Mouse (Mus musculus) heart, adult 8-10 months (tissue): ENCODE results near the gene Elovl6. TPM values are rescaled to one million over a fixed set of nuclear protein-coding genes. Genes with fewer than 3 reads are reported as not detected.

Experiments
- DNase-seq: peaks from one replicate; pipeline ENCODE4 v3.0.0; 2022; ENCODE audit warnings: low spot score
- total RNA-seq, 4 experiments: library from RNA; stranded (reverse); gene quantifications; 2 replicates each; pipeline ENCODE4 v1.2.4; 2022

The Elovl6 gene
- total RNA-seq, 4 experiments from 2014 or later: 0.40 to 1.1 (median 0.92) TPM

DNA sequence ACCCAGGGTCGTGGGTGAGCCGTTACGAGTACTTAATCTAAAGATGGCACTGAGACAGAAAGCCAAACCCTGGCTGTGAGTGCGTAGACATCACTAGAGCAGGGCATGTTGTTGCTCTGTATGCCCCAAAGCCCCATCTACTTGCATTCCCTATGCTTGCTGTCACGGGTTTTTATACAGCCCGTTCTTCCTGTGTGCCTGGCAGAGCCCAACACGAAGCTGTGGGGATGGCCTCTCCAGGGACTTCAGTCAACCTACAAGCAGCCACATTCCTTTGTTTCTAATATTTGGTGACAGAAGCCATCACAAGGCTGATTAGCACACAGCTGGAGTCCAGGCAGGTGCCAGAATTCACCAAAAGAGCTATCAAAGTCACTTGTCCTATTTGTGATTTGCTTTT, 73.3 kb downstream of the Elovl6 start:
- DNase-seq: no peak

DNA sequence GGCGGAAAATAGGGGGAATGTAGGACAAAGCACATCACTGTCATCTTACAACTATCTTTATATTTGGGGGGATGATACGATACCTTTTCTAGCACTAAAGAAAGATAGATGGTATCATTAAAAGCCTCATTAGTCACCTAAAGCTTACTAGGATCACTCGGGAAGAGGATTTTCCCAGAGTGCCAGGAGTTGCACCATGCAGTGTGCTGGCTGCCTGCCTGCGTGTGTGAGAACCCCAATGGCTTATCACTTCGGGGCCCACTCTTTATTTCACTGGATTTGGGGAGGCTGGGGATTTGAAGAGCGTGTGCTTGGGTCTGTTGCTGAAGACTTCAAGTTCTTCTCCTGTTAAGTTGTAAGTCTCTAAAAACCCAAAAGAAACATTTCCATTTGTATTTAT, 73.8 kb downstream of the Elovl6 start:
- no peak for DNase-seq

DNA sequence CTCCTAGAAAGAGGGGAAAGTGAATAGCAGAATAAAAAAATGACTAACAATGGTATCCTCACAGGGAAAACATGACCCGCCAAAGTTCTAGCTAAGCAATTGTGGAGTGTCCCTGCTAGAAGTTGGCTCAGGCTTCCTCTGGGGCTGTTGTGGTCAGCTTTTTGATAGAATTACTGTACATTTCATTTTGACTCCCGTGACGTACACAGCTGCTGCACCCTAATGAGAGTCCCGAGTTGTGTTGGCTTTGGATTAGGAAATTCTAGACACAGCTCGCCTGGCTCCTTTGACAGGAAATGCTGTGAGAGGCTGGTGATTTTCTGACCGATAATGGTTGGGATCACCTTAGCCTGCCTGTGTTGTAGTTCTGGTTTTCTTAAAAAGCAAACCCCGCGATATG, 79.5 kb downstream of the Elovl6 start:
- DNase-seq: no peak

DNA sequence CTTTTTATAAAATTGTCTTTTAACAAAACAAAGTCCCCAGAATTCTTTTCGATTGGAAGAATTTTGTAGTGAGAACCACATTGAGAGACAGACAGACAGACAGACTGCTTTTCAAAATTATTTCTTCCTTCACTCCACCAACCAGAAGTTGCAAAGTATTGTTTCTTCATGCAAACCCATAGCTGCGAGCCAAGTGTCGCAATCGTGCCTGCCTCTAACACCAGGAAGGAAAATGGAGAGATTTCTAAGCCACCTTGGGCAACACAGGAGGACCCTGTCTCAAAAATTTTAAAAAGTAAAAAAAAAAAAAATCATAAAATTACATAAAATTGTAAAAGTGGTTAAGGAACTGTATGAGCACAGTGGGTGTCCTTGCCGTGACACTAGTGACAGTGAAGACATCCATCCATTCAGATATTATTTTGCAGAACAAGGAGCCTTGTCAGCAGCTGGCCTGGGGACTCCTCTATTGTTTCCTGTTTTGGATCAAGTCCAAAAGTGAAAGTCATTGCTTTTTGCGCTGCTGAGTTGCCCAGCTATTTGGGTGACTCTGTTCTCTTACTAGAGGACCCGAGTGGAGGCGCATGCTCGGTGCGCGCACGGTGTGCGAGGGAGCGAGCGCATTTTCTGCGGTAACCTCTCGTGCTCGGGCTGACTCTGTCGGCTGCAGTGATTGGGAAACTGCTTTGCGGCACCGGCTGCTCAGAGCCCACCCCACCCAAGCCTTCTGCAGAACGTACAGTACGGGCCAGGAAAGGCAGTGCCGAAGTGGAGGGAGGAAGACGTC, 80.3 kb downstream of the Elovl6 start:
- no peak for DNase-seq

DNA sequence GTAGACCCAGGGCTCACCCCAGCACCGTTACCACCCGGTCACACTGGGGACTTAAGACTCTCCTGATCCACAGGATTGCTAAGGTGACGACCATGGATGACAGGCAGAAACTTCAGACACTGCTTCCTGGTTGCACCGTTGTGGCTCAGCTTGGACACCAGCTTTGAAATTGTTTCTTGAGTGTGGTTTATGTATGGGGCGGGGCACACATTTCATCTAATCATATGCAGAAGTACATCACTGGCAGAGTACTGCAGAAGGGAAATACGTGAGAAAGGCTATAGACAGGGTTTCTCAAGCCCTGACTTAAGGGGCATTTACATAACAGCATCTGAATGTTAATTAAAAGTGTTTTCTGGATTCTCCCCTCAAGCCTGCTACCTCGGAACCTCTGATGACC, 81.6 kb downstream of the Elovl6 start:
- DNase-seq: no peak

DNA sequence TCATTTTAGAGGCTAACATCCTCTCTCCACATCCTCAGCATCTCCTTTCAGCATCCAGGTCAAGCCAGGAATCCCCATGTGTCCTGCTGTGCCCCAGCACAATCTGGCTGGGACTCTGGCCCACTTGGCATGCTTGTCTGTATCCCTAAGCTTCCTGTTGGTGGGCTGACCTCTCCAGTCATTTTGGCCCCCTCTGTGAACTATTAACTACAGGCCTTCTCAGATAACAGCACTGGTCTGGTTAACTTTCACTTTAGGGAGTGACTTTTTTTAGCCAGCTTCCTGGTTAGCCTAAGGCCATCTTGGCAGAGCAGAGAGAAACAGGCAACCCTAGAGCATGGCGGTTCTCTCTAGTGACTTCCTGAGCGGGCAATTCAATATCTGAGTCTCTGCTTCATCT, 82.1 kb downstream of the Elovl6 start:
- peak; percentile 6 for DNase-seq

DNA sequence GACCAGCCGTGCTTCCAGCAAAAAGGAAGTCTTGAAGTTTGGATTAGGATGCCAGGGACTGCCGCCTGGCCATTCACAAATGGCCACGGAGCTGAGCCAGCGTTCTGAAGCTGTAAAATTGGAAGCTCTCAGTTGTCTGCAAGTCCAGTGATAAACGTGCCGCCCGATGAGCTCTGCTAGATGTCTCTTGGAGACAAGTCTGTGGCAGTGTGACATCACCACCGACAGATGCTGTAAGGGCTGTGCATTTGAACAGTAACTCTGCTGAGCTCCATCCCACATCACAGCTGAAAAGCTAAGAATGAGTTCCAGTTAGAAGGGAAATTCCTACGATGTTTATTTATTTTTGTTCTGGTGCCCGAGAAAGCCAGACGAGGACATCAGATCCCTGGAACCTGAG, 85.3 kb downstream of the Elovl6 start:
- DNase-seq: no peak

DNA sequence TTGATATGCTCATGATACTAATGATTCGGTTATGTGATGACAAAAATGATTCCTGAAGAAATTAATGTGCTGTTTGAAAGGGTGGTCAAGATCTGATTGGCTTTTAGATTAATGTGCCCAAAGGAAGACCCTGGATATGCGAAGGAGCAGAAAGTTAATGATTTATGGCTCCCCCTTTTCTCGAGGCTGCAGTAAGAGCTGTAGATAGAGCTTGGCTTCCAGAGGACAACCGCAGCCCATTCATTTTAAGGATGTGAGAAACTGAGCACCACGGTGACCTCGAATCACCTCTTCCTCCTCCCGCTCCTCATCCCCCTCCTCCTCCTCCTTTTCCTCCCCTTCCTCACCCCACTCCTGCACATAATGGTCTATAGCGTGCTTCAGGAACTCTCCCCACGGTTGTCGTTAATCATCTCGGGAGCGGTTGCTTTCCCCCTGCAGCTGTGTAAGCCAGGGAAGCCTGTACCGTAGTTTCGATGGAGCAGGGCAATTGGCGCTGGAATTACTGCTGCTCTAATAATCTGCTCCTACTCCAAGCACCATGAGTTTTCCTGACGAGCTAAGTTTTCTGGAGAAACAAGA, 87.1 kb downstream of the Elovl6 start:
- DNase-seq: no peak

DNA sequence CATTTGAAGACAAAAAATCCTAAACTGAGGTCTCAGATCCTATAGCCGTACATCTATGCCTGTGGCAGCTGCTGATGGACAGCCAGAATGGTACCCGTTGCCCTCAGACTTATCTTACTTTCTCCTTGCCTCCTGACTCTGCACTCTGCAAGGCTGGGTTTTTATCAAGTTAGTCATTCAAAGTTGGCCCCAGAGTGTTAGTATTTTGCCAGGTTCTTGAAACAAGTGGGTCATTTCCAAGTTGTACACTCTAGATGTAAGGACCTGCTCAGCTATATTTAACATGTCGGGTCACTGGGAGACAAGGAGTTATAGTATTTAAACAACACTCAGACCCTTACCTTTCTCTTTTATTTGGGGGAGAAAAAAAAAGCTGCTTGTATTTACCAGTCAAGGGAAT, 88.6 kb downstream of the Elovl6 start:
- peak; percentile 60 for DNase-seq

DNA sequence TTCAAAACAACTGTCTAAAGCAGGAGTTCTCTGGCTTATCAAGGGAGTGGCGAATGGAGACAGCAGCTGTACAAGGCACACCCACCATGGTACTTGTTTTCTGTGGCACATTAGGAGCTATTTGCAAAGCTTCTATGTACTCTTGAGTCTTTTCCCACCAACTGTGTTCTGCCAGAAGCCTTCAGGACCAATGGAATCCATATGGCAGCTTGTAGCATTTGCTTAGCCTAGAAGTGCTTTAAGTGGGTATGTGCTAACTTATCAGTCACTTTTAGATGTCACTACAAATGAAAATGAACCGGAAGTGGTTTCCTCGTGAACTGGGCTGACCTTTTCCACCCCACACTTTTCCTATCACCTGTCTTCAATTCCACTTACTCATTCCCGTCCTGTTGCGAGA, 89.1 kb downstream of the Elovl6 start:
- peak; percentile 16 for DNase-seq

DNA sequence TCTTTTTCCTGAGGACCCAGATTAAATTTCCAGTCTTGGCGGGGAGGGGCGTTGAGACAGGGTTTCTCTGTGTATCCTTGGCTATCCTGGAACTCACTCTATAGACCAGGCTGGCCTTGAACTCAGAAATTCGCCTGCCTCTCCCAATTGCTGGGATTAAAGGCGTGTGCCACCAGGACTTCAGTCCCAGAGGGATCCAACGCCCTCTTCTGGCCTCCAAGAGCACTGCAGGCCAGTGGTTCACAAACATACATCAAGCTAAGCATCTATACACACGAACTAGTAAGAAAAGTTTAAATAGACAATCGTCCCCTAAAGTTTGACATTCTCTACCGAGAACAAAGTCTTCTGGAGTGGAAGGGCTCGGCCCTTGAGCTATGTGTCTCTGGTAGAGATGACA, 90.0 kb downstream of the Elovl6 start:
- no peak for DNase-seq

DNA sequence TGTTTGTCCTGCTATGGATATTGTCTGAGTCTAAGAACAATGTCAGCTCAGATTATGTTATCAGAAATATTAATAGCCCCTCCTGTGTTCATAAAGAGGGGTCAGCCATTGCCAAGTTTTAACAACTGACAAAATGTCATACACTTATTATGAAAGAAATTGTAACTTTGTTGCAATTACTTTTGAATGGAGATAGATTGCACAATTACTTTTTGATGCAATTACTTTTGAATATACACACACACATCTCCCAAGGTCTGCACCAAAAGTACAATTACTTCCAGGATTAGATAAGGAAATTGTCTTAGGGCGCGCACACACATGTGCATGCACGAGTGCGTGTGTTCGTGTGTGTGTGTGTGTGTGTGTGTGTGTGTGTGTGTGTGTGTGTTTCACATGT, 90.5 kb downstream of the Elovl6 start:
- no peak for DNase-seq

DNA sequence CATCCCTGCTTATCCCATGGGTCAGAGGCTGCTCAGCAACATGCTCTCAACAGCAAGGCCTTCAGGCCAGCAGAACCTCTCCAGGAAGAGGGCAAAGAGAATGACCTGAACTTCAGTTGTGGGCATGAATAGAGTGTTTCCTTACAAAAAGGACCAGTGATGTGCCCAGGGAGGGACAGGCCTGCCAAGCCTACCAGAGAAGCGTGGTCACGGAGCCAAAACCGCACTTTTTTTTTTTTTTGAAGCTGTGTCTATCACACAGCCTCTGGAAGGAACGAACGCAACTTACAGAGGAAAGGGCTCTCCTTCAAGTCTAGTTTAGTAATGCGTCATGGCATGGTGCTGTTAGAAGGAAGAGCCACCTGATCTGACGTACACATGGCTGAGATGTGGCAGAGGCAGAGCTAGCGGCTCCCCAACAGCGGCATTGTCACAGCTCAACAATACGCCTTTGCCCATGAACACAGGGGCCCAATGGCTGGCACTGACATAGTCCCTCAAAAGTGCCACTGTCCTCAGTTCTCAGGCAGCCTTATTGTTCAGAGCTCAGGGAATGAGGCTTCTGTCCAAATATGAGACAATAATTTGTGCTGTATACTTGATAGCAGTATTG, 92.1 kb downstream of the Elovl6 start:
- no peak for DNase-seq

DNA sequence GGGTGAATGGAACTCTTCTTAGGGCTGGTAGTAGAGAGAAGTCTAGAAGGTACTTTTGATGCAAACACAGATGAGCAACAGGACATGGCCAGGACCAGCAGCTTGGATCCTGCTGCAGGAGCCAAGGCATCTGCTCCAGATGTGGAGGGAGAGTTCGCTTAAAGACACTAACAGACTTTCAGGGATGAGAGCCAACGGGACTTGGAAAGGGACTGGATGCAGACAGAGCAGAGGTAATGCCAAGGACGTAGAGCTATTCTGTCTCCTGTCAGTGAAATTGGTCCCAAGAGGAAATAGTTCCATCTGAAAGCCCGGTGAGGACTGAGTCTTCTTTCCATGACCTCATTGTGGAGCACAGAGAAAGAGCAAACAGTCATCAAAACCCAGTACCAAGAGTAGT, 95.1 kb downstream of the Elovl6 start:
- peak; percentile 10 for DNase-seq

DNA sequence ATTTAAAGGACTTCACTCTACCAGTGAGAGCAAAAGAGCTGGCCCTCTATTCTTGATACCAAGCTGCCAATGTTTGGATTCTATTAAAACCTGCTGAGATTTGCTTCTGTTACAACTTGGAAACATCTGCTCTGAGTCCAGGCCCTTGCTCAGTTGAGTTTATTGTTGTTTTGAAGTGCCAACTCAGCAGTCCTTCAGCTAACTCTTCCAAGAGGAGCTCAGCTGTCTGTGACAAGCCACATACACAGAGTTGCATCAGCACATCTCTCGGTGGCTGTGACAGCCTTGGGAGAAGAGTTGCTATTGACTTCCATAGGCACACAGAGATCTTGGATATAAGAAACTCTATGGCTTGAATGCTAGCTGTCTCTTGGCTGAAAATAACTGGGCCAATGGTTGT, 98.9 kb downstream of the Elovl6 start:
- no peak for DNase-seq

DNA sequence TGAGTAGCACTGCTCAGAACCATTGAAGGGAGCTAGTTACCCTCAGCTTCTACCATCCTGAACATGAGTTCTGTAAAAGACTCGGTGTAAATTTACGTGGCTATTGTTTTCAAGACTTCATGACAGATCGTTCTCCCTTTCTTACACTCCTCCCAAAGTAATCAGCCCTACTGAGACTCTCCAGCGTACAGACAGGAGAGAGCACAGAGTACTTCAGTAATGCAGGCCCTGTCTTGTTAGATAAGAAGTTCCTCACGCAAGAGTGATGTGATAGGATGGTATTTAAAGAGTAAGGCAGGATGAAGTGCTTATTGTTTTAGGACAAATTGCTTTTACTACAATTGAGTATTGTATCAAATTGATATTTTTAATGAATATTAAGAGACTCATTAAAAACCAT, 99.7 kb downstream of the Elovl6 start:
- DNase-seq: no peak

DNA sequence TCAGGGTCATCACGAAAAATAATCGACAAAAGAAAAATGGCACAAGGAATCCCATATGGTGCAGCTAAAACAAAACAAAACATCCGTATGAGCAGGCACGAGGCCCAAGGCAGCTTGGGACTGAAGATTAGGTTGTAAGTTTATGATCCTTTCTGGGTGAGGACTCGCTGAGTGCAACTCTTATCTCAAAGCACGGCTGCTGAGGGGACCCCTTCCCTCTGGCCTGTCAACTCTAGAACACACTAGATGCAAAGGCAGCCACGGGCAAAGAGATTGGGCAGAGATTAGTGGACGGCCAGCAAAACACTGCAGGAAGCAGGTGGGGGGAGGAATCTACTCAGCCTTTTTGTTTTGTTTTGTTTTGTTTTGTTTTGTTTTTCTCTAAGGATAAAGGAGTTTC, 101.4 kb downstream of the Elovl6 start:
- DNase-seq: no peak

DNA sequence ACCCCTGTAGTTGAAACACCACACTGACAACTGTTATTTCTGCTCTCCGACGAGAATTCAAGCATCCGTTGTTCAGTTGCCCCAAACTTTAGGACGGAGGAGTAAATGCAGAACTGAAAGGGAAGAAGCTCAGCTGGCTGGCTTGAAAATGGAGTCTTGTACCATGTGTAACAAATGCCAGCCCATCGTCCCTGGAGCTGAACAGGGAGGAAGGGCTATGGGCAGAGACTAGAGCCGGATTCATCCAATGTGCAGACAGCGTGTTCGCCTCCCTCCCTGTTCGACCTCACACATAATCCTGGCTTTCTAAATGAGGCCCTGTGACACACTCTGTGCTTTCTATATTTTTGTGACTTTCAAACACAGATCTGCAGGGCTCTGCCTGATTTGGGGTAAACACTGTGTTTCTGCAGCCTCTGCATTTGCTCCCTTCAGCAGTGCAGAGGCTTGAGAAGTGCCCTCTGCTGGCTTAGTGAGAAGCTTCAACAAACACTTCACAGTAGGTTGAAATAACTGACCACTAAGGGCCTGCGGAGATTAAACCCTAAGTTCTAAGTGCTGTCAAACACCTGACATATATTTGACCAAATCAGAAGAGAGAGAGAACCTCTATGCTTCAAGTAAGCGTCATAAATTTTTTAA, 102.2 kb downstream of the Elovl6 start:
- peak; percentile 13 for DNase-seq

DNA sequence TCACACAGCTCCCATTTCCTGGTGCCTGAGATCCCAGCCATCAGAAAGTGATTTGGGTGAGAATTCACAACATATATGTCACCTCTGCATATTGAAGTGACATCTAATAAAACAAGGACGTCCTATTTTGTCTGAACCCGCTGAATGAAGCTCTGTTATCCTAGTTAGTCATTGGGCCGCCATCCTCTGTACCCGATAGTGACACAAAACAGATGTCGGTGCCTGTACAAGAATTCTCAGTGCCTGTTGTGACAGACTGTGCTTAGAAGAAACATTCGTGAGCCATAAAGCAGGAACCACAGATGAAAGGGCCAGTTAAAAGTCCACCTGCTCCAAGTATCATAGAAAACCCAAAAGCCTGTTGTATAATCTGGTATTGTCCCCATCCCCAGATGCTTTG, 105.3 kb downstream of the Elovl6 start:
- DNase-seq: no peak

DNA sequence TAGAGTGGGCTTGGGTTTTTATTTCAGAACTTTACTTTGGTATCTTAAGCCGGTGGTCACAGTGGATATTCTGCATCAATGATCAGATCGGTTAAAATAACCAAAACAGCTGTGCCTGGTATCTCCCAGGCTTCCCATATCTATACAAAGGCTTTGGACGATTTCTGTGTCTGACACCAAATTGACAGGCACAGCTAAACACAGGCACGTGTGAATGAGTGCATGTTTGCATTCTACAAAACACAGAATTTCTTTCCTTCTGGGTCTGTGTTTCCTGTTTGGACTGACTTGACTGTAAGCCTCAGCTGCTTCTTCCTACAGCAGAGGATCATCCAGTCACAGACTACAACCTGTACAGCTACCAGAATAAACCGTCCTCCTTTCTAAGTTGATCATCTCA, 107.5 kb downstream of the Elovl6 start:
- DNase-seq: no peak

DNA sequence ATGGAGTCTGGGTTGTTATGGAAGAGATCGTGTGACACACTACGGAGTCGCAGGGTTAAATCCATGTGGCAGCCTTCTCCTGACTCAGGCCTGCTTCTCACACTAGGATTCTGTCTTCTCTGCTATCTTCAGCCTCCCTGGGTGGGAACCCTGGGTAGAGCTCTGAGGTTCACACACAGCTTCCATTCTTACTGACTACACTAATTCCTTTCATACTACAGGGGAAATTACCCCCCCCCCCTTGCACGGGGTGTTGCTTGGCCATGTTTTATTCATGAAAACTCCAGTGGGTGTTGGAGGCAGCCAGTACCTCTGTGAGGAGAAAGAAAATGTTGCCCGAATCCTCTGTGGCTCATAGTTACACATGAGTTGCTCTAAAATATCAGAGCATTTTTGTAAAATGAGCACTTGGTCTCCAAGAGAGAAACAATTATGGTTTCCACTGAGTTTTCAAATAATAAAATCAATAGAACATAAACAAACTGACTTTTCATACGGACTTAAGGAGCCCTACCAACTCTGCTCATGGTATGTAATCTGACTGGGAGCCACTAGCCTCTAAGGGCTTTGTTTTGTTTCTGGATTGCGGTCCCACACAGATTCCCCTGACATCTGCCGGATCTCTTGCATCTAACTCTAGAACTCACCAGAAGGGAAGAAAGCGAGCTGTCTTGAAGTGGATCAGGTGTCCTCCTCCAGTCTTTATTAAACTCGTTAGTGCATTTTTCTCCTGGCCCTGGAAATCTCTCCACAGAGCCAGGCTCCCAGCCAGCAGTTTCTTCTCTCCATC, 108.3 kb downstream of the Elovl6 start:
- DNase-seq: no peak

DNA sequence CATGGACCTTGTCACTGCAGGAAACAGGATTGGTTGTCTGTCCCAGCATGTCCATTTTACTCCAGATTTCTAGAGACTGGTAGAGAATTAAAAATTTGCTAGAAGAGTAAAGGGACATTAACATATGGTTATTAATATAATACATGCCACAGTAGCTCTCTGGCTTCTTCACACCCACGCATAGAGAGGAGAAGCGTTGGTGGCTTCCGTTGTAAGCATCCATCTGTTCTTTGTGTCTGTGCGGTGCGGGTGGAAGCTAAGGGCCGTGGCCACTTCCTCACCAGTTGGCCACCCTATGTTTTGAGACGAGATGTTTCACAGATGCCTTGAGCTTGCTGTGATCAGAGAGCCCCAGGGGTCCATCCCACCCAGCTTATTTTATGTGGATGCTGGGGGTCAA, 109.5 kb downstream of the Elovl6 start:
- no peak for DNase-seq
